Mouse (Mus musculus) liver, postnatal 0 days (tissue): ENCODE data around the gene Zfp933.

ENCODE experiments used
- CTCF ChIP-seq: sonication (generic); IDR thresholded peaks from 2 replicates; pipeline ENCODE4 v1.5.1; 2016; ENCODE audit warnings: antibody characterized with exemption, low read depth
- EP300 ChIP-seq: IDR thresholded peaks from 2 replicates; pipeline ENCODE4 v1.6.1; 2016; ENCODE audit warnings: antibody characterized with exemption, low read depth, mild to moderate bottlenecking

- TF ChIP-seq CTCF (no peak), EP300 (no peak)
Measured at GRCm38 (mm10) chr4:147875852-147876575, 27.8 kb upstream of the Zfp933 start.
